Mouse (Mus musculus) frontal cortex, adult 2 months (tissue): ENCODE results near the gene Klhl15. TPM values are rescaled to one million over a fixed set of nuclear protein-coding genes. Genes with fewer than 3 reads are reported as not detected.

Experiments used
- DNase-seq, 2 experiments: peaks; one replicate each; pipeline ENCODE4 v3.0.0; 2022; ENCODE audit warnings: low spot score in 1 of 2; ENCODE audit errors: extremely low spot score in 1 of 2
- polyA plus RNA-seq: library from polyadenylated mRNA; depleted of rRNA; stranded (reverse); fragments of >200 nt; gene quantifications from 2 replicates; pipeline ENCODE4 v1.2.3, GENCODE M21; 2012; rRNA removed

Klhl15 gene
- 7.2 TPM in 2 replicates for polyA plus RNA-seq

GRCm38 (mm10) chrX:94234532-94235189 lies at the start of gene Klhl15:
Gene Klhl15 (plus strand): TSS chrX:94234599.
- peak; percentile 24 to 82 for DNase-seq

DNA sequence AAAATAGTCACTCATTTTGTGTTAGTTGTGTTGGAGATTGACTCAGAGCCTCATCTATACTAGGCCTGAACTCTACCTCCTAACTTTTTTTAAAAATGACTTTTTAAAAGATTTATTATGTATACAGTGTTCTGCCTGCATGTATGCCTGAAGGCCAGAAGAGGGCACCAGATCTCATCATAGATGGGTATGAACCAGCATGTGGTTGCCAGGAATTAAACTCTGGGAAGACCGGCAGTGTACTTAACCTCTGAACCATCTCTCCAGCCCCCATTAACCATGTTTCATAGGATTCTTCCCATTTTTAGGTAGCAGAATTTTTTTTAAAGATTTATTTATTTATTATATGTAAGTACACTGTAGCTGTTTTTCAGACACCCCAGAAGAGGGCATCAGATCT lies 49.2 kb upstream of the Klhl15 start:
- peak in 1 of 2 experiments; percentile 16 for DNase-seq

- DNase-seq: peak in 1 of 2 experiments; percentile 42
These were observed 40.5 kb upstream of the Klhl15 start for GRCm38 (mm10) chrX:94193901-94194300.

- DNase-seq: peak in 1 of 2 experiments; percentile 62
These were observed 36.6 kb upstream of the Klhl15 start for GRCm38 (mm10) chrX:94197789-94198188.

- no peak for DNase-seq
These were observed 22.2 kb upstream of the Klhl15 start for GRCm38 (mm10) chrX:94212264-94212596.

DNA sequence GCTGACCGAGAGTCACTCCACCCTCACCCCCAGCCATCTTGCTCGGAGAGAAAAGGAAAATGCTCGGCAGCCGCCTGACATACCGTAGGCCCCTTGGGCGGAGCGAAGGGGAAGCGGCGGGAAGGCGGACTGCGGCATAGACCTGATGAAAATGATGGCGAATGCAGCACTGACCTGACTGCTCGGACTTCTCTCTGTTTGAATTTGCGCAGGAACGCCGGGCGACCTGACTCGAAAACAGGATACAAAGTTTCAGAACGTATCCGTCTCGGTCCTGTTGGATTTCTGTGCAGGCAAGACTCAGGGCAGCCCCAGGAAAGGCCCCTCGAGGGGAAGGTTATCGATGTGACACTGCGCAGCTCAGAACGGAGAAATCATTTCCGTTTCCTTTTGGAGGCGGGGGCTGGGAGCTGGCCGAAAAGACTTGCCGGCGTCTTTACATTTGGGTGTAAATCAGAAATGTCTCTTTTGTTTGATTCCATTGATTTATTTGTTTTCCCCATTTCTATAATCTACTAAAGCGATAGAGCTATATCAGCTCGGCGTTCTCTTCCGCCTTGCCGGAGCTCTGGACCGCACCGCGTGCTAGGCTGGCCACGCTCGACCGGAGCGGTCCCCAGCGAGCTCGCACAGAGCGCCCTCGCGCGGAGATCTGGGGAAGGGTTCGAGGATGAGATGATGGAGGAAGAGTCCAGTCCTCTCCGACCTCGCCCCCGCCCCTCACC lies 21.6 kb upstream of the Klhl15 start, which contains the start of gene Eif2s3x:
TSS of gene Eif2s3x (minus strand) at position 266 of the 725 bp plus-strand sequence.
- DNase-seq: peak; percentile 41 to 95

DNA sequence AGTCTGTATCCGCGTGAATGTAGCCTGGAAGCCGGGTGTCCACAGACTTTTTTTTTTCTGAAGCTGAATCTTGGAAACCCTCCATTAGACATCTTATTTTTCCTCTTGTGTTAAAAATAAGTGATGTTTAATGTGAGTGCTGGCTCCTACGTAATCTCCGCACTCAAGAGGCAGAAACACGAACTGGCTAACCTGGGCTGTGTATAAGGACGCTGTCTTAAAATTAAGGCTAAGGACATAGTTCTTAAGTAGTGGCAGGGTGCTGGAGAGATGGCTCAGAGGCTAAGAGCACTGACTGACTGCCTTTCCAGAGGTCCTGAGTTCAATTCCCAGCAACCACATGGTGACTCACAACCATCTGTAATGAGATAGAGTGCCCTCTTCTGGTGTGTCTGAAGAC lies 21.0 kb upstream of the Klhl15 start:
- DNase-seq: no peak

DNA sequence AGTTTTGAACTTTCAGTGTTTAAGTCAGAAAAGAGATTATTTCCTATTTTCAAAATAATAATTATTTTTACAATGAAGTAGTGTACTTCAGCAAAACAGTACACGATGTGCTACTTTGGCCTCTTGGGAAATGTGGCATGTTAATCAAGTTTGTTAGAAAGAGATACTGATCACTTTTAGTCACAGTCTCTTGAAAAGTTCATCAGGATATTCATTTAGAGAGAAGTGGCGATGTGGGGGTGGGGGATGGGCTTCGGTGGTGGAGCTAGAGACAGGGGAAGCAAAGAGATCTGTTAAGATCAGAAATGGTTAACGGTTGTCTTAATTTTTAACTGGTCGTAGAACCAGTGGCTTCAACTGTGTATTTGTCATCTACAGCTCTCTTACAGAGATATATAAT lies 967 bp upstream of the Klhl15 start:
- no peak for DNase-seq

DNA sequence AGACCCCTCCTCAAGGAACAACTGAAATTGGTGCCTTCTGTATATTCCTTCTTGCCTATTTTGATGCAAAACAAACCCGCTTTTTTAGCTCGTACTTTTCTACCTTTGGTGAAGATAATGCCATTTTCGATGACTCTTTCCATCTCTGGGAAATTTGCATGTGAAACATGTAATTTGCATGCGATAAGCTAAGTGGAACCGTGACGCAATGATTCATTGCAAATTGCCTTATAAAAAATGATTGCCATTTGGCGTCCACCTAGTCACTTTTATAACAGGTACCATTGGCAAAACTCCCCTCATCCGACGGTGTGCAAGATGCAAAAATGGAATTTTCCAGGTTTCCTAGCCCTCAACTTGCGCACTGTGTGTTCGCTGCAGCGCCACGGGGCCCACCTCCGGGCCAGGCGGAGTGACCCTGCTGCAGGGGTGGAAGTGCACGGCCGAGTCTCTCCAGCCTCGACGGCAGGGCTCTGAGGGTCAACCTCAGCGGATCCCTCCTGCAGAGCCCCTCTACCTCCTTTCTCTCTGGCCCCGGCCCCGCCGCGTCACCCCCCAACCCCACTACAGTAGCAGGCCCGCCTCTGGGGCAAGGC lies 365 bp upstream of the Klhl15 start:
- no peak for DNase-seq

DNA sequence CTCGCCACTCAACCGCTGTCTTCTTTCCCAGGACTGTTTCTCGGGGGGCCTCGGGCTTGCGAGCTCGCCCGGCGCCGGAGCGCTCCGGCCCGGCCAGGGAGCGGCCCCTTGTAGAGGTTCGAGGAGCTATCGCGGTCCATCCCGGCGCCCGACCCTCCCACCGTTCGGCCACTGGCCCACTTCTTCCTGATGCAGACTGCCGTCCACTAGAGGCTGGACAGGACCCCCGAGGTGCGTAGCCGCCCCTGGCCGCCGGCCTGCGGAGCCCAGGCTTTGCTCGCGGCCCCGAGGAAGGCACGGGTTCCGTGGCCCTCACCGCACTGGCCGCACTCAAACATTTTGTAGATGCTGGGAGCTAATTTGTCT lies 774 bp downstream of the Klhl15 start:
- DNase-seq: peak in 1 of 2 experiments; percentile 6

DNA sequence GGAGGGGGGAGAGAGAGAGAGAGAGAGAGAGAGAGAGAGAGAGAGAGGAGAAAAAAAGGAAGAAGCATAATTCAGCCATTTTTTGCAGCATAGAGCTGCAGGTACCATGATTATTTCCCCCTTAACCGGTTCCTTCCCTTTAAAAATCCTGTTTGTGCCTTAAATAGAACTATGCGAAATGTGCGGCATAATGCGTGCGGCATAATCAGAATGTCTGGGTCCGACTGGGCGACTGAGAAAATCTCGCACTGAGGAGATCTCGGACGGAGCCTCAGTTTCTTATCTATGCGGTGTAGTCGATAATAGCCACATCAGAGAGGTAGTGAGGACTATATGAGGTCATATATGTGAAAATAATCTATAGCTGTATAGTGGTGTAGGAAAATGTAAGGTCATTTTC lies 1.2 kb downstream of the Klhl15 start:
- DNase-seq: no peak

DNA sequence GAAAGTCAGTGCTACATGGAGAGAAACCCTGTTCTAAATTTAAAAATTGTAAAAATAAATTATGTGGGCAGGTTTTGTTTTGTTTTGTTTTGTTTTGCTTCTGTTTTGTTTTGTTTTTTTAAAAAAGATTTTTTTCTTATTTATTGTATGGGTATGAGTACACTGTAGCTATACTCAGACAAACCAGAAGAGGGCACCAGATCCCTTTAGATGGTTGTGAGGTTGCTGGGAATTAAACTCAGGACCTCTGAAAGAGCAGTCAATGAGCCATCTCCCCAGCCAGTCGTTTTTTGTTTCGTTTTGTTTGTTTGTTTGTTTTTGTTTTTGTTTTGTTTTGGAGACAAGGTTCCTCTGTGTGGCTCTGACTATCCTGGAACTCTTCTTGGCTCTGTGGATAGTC lies 54.5 kb downstream of the Klhl15 start:
- peak; percentile 3 to 57 for DNase-seq

DNA sequence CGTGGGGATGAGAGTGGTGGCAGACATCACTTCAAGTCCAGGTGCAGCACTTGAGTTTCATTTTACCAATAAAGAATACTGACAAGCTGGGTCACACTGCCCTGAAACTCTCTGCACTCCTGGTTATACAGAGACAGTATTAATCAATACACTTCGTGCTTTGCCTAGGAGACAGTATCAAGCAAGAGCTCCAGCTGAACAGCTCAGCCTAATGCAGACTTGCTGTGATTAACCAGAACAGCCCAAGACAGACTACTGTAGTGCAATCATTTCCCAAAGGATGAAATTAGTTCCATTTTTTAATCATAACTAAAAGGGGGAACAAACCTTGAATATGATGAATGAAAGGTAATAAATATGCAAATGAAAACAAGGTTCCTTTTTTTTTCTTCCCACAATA lies 68.5 kb downstream of the Klhl15 start:
- DNase-seq: no peak

- DNase-seq: peak in 1 of 2 experiments; percentile 27
These were observed 86.9 kb downstream of the Klhl15 start for GRCm38 (mm10) chrX:94321036-94321902.

Other genes starting within 250 kb of the Klhl15 start
- 11.3 and 11.4 TPM in 2 replicates for gene Zfx, start 110.9 kb upstream of the Klhl15 start, polyA plus RNA-seq
- gene Eif2s3x, start 21.7 kb upstream of the Klhl15 start, polyA plus RNA-seq: 66.3 and 98.9 TPM in 2 replicates
- gene Fam90a1b, start 132.2 kb downstream of the Klhl15 start, polyA plus RNA-seq: 0.21 and 0.36 TPM in 2 replicates
- 51.8 and 53.8 TPM in 2 replicates for gene Apoo, start 132.5 kb downstream of the Klhl15 start, polyA plus RNA-seq